Mouse (Mus musculus) B cell, adult 2 months (primary cell): ENCODE results near the gene Mrpl50.
"Not testable (repeated sequence)": the region's sequence is repeated elsewhere in the genome, so short reads cannot be mapped to it uniquely, and the experiment has no call there.

ENCODE experiments used
- DNase-seq, 2 experiments: peaks; one replicate each; pipeline ENCODE4 v3.0.0; 2022

Mrpl50 gene

GRCm38 (mm10) chr4:49506386-49506785 lies 14.5 kb downstream of the Mrpl50 start, which contains the start of gene Baat:
Baat (minus strand) TSS chr4:49506557.
- DNase-seq: no peak

DNA sequence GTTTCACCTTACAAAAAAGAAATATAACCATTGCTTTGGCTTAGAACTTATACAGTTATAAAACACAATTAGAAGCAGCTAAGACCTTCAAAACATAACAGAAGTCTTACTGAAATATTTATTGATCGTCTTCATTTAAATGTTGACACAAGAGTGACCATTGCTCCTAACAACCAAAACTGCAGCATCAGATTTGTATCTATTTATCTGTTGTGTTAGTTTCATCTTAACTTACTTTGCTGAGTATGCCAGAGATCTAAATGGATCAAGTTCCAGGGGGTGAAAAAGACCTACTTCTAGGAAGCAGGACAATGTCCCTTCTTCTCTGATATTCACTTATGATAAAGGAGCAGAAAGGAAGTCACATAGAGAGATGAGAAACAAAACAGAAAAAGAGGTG lies 17.3 kb downstream of the Mrpl50 start:
- no peak for DNase-seq

DNA sequence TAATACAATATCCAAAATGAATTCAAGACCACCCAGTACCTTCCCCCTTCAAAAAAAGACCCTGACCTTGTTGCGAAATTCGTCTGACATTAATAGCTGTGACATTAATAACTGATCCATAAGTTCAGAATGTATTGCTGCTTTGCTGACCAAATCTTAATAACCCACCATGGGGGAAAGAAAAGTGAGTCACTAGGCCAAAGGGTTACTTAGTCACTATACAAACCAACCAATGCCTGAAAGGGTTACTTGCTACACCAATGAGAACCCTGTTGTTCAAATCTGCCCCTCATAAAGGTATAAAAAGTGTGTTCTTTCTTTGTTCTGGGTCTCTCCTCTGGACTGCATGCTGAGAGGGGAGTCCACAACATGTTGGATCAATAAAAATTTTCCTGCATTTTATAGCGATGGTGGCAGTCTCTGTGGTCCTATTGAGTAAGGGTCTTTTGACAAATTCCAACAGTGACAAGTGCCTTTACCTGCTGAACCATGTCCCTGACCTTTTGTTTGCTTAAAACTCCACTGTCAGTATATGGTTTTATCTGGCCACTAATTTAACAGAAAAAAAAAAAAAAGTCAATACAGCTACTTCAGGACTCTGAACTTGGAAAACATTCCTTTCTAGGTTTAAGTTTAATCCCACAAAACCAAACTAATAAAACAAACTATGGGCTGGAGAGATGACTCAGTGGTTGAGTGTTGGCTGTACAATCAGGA lies 34.8 kb downstream of the Mrpl50 start:
- DNase-seq: not testable (repeated sequence)

DNA sequence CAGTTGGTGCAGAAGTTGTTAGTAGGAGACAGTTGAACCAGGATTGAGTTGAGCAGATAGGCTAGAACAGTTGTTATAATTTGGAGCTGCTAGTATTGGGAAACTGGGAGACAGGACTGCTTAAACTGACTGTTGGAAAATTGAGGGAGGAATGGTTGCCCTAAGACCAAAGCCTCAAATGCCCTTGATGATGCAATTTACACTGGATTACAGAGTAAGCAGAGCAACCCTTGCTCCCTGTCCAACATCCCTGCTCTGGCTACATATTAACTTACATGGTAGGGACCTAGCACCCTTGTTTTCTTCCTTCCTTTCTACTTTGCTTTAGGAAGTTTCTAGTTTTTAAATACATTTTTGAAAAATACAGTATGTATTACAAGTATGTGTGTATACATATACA lies 35.5 kb downstream of the Mrpl50 start:
- DNase-seq: no peak

- no peak for DNase-seq
Observed at GRCm38 (mm10) chr4:49480896-49481295, 40.0 kb downstream of the Mrpl50 start.

- no peak for DNase-seq
Observed at GRCm38 (mm10) chr4:49480104-49480760, 40.7 kb downstream of the Mrpl50 start.

- not testable (repeated sequence) for DNase-seq
Observed at GRCm38 (mm10) chr4:49479035-49479434, 41.9 kb downstream of the Mrpl50 start.

DNA sequence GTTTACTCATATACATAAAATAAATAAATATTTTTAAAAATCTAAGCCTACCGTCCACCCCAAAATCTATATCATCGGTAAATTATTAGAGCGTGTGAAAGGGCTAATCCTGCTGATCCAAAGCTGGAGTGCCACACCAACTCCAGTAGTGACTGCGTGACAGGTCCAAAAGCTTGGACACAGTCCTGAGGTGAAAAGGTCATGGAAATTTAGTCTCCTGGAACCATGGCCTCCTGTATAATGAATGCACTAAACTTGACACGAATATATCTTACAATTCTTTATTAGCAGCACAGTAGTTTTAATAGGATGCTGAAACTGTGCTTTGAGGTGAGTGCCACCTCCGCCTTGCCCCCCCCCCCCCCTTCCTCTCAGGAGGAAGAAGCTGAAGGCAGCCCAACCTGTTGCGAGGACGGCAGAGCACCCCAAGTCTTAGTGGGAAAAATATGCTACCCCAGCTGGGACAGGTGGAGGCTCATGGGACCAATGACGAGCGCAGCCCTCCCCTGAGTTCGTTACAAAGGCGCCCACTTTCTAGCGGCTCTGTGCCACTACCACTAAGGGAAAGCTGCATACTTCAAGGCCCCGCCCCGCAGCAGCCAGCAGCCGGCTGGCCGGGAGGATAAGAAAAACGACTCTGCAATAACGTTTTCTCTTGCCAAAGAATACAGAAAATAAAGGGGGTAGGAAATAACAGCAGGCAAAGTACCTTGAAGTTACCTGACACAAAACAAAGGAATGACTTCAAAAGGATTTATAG lies 42.6 kb downstream of the Mrpl50 start:
- DNase-seq: no peak

GRCm38 (mm10) chr4:49474583-49474982 lies 46.3 kb downstream of the Mrpl50 start:
- no peak for DNase-seq

DNA sequence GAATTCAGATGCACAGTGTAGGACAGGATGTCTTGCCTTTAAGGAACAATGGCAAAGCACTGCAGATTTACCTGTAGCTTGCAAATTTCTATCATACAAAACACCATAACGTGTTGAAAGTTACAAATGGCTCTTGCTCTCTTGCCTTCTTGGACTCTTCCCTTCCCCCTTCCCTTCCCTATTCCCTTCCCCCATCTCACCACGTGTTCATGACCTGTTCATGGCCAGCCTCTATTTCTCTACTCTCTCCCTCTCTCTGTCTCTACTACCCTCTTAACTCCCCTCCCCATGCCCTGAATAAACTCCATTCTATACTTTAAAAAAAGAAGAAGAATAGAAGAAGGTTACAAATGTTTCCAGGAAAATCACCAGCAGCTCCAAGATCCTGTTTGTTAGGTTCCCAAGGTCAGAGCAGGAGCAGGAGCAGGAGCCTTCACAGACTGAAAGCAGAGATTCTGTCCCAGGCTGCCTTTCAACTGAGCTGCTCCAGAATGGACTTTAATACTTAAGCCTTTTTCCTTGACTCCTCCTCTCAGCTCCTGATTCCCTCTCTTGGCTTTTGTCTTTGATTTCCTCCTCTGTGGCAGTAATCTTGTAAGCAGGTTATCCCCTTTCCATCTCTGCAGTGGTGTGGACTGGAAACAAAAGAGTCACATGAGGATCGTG lies 47.3 kb downstream of the Mrpl50 start, which contains the start of gene Acnat1:
Acnat1 (minus strand) TSS at position 478 of the 666 bp plus-strand sequence.
- no peak for DNase-seq

GRCm38 (mm10) chr4:49469435-49470151 lies 51.3 kb downstream of the Mrpl50 start:
- no peak for DNase-seq

DNA sequence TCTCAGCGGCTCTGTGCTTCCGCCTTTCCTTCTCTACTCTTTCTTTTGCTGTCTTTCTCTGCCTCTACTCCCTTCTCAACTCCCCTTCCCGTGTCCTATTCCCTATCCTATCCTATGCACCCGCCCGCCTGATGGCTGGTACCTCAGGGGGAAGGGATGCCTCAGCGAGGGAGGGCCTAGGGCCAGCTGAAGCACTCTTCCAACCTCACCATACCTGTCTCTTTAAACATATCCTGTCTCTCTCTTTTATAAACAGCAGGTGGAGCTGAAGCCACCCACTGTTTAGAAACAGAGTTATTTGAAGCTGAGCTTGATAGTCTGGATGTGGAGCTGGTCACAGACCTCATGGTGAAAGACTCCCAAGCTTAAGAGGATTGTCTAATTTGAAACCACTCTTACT lies 53.5 kb downstream of the Mrpl50 start:
- no peak for DNase-seq
